Mouse (Mus musculus): ENCODE data around the gene Tcf23. TPM values are rescaled to one million over a fixed set of nuclear protein-coding genes. Genes with fewer than 3 reads are reported as not detected.

The Tcf23 gene
- total and polyA plus RNA-seq, 2 experiments from 2014 or later: 0.15 TPM; not detected in 1

DNA sequence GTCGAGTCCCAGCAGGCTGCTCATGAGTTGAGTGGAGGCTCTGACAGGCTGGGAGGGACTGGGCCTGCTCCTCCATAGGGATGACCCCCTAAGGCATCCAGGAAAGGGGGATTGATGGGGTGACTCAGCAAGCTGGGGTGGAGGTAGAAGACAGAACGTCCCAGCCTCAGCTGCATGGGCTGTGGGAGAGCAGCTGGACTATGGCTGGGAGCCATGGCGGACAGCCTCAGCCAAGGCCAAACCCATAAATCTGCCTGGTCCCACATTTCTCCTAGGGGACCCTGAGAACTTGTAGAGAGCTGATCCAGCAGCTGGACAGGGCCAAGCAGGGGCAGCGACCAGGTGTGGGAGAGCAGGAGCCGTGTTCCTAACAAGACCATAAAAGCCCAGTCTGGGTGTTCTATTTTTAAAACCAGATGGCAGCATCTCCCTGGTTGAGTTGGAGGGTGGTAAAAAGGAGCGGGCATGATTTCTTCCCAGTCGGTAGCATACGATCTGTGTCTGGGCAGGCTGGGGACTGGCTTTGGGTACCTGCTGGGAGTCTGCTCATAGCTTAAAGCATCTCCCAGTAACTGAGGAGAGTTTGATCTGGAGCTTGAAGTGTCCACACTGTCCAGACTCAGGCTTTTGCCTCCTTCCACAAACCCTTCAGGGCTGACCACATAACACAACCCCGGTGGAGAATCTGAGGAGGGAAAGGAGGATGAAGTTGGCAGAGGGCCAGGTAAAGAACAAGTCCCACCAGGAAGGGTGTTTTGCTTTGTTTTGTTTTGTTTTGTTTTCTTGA is 6.6 kb downstream of the Tcf23 start:
- 38% methylated on average over 9 of the region's 9 CpGs for WGBS
- ATAC-seq (ENCODE audit: insufficient read depth, low read depth) (peak; percentile 47; the same call in 1 of the 2 replicates), DNase-seq (ENCODE audit: low spot score) (no peak)
- H3K4me3 ChIP-seq (ENCODE audit: low read depth, low read length): no peak overlapping the region
- no peak overlapping the region for H3K27ac ChIP-seq (ENCODE audit: low read depth)
- H3K4me1 ChIP-seq (ENCODE audit: control insufficient read depth, insufficient read depth): peaks cover 5% of the 10 kb centered on the region; the same call in 1 of the 2 replicates
- no peak overlapping the region for H3K9ac ChIP-seq (replicated peaks; ENCODE audit: low read depth, low read length)
- TF ChIP-seq EP300 (IDR thresholded peaks at IDR 0.05; ENCODE audit: low read depth) (no peak), CTCF (IDR thresholded peaks at IDR 0.05; ENCODE audit: low read depth) (no peak)
- no peak overlapping the region for H3K4me2 ChIP-seq (ENCODE audit: low read depth, low read length)
- H3K36me3 ChIP-seq (replicated peaks; ENCODE audit: control insufficient read depth, insufficient read depth, low read length): no peaks in the 10 kb centered on the region
- H3K9me3 ChIP-seq (replicated peaks; ENCODE audit: control insufficient read depth, low read length): no peaks in the 10 kb centered on the region
- no peaks in the 10 kb centered on the region for H3K27me3 ChIP-seq (ENCODE audit: control insufficient read depth, insufficient read depth, low read length)

DNA sequence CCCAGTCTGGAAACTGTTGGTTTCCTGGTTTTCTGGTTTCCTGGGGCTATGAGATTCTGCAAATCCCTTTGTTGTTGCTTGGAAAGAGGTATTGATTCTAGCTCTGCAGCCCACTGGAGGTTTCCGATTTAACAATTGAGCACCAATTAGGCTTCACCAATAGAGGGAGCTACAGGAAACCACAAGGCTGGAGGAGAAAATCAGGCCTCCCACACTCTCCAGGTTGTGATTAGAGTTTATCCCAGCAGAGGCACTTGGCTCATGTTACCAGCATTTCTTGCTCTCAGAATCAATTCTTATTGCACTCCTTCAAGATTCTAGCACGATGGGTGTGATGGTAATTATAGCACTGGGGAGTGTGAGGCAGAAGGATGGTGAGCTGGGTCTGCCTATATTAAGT is 13.9 kb downstream of the Tcf23 start:
- Histone ChIP-seq H3K4me2 (ENCODE audit: low read depth, low read length) (no peak overlapping the region), H3K9ac (replicated peaks; ENCODE audit: low read depth, low read length) (no peak overlapping the region), H3K27ac (ENCODE audit: low read depth) (no peak overlapping the region), H3K4me3 (ENCODE audit: low read depth, low read length) (no peak overlapping the region), H3K9me3 (replicated peaks; ENCODE audit: control insufficient read depth, low read length) (no peaks in the 10 kb centered on the region), H3K4me1 (ENCODE audit: control insufficient read depth, insufficient read depth) (no peaks in the 10 kb centered on the region), H3K36me3 (replicated peaks; ENCODE audit: control insufficient read depth, insufficient read depth, low read length) (no peaks in the 10 kb centered on the region), H3K27me3 (ENCODE audit: control insufficient read depth, insufficient read depth, low read length) (no peaks in the 10 kb centered on the region)
- 20% methylated on average over 2 of the region's 2 CpGs for WGBS
- ATAC-seq (ENCODE audit: insufficient read depth, low read depth) (no peak), DNase-seq (ENCODE audit: low spot score) (peak; percentile 32)
- TF ChIP-seq EP300 (IDR thresholded peaks at IDR 0.05; ENCODE audit: low read depth): no peak
- peak; percentile 65 for TF ChIP-seq CTCF (IDR thresholded peaks at IDR 0.05; ENCODE audit: low read depth)

DNA sequence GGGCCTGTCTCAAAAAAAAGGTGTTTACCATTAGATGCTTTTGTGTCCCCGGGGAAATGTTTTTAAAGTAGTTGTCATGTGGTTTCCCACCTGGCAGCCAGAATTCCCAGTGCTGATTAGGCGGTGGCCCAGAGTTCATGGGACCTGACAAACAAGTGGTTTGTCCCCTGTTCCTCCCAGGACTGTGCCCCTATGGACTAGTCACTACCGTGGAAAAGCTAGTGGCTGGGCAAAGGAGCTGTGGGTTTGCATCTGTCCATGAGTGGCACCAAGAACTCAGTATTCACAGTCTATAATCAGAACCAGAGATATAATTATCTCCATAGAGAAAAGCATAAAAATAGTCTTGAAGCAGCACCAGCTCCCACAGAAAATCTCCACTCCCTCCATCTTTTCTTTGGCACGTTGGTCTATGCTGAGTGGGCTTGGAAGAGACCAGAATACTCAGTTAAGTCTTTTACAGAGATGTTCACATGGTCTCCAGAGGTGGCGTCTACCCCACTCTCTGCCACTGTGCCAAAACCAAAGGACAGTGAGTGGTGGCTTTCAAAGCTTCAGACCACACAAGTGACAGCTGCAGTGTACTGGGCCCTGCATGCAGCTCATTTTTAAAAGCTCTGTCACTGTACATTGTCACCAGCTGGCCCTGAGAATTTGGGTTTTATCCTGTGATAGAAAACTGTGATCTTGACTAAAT is 24.7 kb downstream of the Tcf23 start:
- H3K27ac ChIP-seq (ENCODE audit: low read depth): no peak overlapping the region
- no peaks in the 10 kb centered on the region for H3K27me3 ChIP-seq (ENCODE audit: control insufficient read depth, insufficient read depth, low read length)
- no peak for TF ChIP-seq EP300 (IDR thresholded peaks at IDR 0.05; ENCODE audit: low read depth)
- TF ChIP-seq CTCF (IDR thresholded peaks at IDR 0.05; ENCODE audit: low read depth): no peak
- H3K9ac ChIP-seq (replicated peaks; ENCODE audit: low read depth, low read length): no peak overlapping the region
- H3K4me2 ChIP-seq (ENCODE audit: low read depth, low read length): no peak overlapping the region
- H3K9me3 ChIP-seq (replicated peaks; ENCODE audit: control insufficient read depth, low read length): no peaks in the 10 kb centered on the region
- no peaks in the 10 kb centered on the region for H3K4me1 ChIP-seq (ENCODE audit: control insufficient read depth, insufficient read depth)
- H3K36me3 ChIP-seq (replicated peaks; ENCODE audit: control insufficient read depth, insufficient read depth, low read length): no peaks in the 10 kb centered on the region
- WGBS: 71% methylated on average over 5 of the region's 5 CpGs
- no peak for ATAC-seq (ENCODE audit: insufficient read depth, low read depth)
- no peak for DNase-seq (ENCODE audit: low spot score)
- no peak overlapping the region for H3K4me3 ChIP-seq (ENCODE audit: low read depth, low read length)

DNA sequence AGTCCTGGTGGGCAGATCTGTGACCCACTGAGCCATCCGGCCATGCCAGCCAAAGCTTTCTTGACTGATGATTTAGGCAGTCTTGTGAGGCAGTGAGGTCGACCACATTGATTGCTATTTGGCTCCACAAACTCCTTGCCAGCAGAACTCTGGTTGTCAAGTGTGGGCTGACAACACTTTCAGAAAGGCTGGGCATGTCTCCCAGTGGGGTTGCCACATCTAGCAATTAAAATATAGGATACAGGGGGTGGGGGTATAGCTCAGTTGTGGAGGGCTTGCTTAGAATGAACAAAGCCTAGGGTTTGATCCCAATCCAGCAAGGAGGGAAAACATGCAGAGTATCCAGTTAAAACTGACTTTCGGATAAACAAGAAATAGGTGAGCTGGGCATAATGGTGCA is 25.6 kb downstream of the Tcf23 start:
- H3K4me3 ChIP-seq (ENCODE audit: low read depth, low read length): no peak overlapping the region
- DNase-seq (ENCODE audit: low spot score) (no peak), ATAC-seq (ENCODE audit: insufficient read depth, low read depth) (no peak)
- H3K36me3 ChIP-seq (replicated peaks; ENCODE audit: control insufficient read depth, insufficient read depth, low read length): no peaks in the 10 kb centered on the region
- no peaks in the 10 kb centered on the region for H3K9me3 ChIP-seq (replicated peaks; ENCODE audit: control insufficient read depth, low read length)
- WGBS: 70% methylated on average over 3 of the region's 3 CpGs
- H3K27ac ChIP-seq (ENCODE audit: low read depth): no peak overlapping the region
- H3K4me2 ChIP-seq (ENCODE audit: low read depth, low read length): no peak overlapping the region
- TF ChIP-seq EP300 (IDR thresholded peaks at IDR 0.05; ENCODE audit: low read depth): no peak
- TF ChIP-seq CTCF (IDR thresholded peaks at IDR 0.05; ENCODE audit: low read depth): no peak
- H3K9ac ChIP-seq (replicated peaks; ENCODE audit: low read depth, low read length): no peak overlapping the region
- H3K27me3 ChIP-seq (ENCODE audit: control insufficient read depth, insufficient read depth, low read length): no peaks in the 10 kb centered on the region
- H3K4me1 ChIP-seq (ENCODE audit: control insufficient read depth, insufficient read depth): no peaks in the 10 kb centered on the region

DNA sequence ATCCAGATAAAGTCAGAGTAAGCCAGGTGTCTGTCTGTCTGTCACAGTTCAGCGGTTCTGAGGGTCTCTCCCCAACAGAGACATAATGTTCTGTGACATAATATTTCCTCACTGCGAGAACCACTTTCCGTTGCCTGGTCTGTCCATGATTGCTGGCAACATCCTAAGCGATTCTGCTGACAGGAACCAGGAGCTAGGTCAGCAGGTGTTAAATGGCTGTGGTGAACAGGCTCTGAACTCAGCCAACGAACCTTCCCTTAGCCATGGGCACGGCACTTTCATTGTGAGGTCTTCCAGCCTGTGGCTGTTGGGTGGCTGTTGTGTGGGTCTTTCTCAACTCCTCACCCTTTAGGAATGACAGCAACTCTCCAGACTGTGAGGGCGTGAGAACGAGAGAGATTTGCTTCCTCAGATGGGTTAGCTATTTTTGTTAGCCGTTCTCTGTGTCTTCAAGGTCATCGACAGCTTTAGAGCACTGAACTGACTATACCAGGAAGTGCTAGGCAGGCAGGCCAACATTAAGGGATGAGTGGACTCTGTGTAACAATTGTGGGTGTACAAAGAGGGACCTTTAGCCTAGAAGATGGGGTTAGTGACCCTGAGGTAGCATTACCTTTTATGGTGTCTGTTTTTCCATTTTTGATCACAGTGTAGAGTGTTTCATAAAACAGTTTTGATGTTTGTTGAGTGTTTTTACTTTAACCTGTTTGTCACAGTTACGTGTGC is 26.6 kb downstream of the Tcf23 start:
- TF ChIP-seq EP300 (IDR thresholded peaks at IDR 0.05; ENCODE audit: low read depth) (no peak), CTCF (IDR thresholded peaks at IDR 0.05; ENCODE audit: low read depth) (no peak)
- peak overlapping the region; percentile 33; the same call in 1 of the 2 replicates for H3K27ac ChIP-seq (ENCODE audit: low read depth)

More for the DNA sequence above, 26.6 kb downstream of the Tcf23 start:
- H3K9ac ChIP-seq (replicated peaks; ENCODE audit: low read depth, low read length): no peak overlapping the region
- no peak overlapping the region for H3K4me2 ChIP-seq (ENCODE audit: low read depth, low read length)
- no peaks in the 10 kb centered on the region for H3K27me3 ChIP-seq (ENCODE audit: control insufficient read depth, insufficient read depth, low read length)
- ATAC-seq (ENCODE audit: insufficient read depth, low read depth): peak; percentile 36
- DNase-seq (ENCODE audit: low spot score): no peak
- no peaks in the 10 kb centered on the region for H3K9me3 ChIP-seq (replicated peaks; ENCODE audit: control insufficient read depth, low read length)
- H3K4me1 ChIP-seq (ENCODE audit: control insufficient read depth, insufficient read depth): no peaks in the 10 kb centered on the region
- H3K4me3 ChIP-seq (ENCODE audit: low read depth, low read length): no peak overlapping the region
- no peaks in the 10 kb centered on the region for H3K36me3 ChIP-seq (replicated peaks; ENCODE audit: control insufficient read depth, insufficient read depth, low read length)
- WGBS: 28% methylated on average over 11 of the region's 11 CpGs
